Mouse (Mus musculus): ENCODE results near the gene Gpm6a.

Gene Gpm6a

GRCm38 (mm10) chr8:54954741-54955455 lies at the start of gene Gpm6a:
Gene Gpm6a (plus strand): TSS chr8:54954843.
- DNase-seq (ENCODE audit: low spot score): no peak

- DNase-seq (ENCODE audit: low spot score): no peak
These were observed 41.8 kb upstream of the Gpm6a start for GRCm38 (mm10) chr8:54912891-54913290.

- DNase-seq (ENCODE audit: low spot score): no peak
These were observed 36.9 kb upstream of the Gpm6a start for GRCm38 (mm10) chr8:54917710-54918109.

GRCm38 (mm10) chr8:54922160-54922855 lies 32.3 kb upstream of the Gpm6a start:
- no peak for DNase-seq (ENCODE audit: low spot score)

- no peak for DNase-seq (ENCODE audit: low spot score)
These were observed 29.7 kb upstream of the Gpm6a start for GRCm38 (mm10) chr8:54924936-54925335.

GRCm38 (mm10) chr8:54932306-54932705 lies 22.3 kb upstream of the Gpm6a start:
- no peak for DNase-seq (ENCODE audit: low spot score)

GRCm38 (mm10) chr8:54953351-54953750 lies 1.3 kb upstream of the Gpm6a start:
- no peak for DNase-seq (ENCODE audit: low spot score)

- DNase-seq (ENCODE audit: low spot score): no peak
These were observed 613 bp upstream of the Gpm6a start for GRCm38 (mm10) chr8:54954030-54954429.

- no peak for DNase-seq (ENCODE audit: low spot score)
These were observed 785 bp downstream of the Gpm6a start for GRCm38 (mm10) chr8:54955456-54955800.

GRCm38 (mm10) chr8:54955935-54956573 lies 1.4 kb downstream of the Gpm6a start:
- DNase-seq (ENCODE audit: low spot score): no peak

- no peak for DNase-seq (ENCODE audit: low spot score)
These were observed 2.1 kb downstream of the Gpm6a start for GRCm38 (mm10) chr8:54956787-54957186.

GRCm38 (mm10) chr8:54957506-54957905 lies 2.9 kb downstream of the Gpm6a start:
- no peak for DNase-seq (ENCODE audit: low spot score)

GRCm38 (mm10) chr8:54961571-54961970 lies 6.9 kb downstream of the Gpm6a start:
- DNase-seq (ENCODE audit: low spot score): no peak

- no peak for DNase-seq (ENCODE audit: low spot score)
These were observed 20.4 kb downstream of the Gpm6a start for GRCm38 (mm10) chr8:54975020-54975419.

- no peak for DNase-seq (ENCODE audit: low spot score)
These were observed 20.9 kb downstream of the Gpm6a start for GRCm38 (mm10) chr8:54975506-54975905.

GRCm38 (mm10) chr8:54975927-54976326 lies 21.3 kb downstream of the Gpm6a start:
- DNase-seq (ENCODE audit: low spot score): no peak

- no peak for DNase-seq (ENCODE audit: low spot score)
These were observed 22.0 kb downstream of the Gpm6a start for GRCm38 (mm10) chr8:54976663-54977062.

- DNase-seq (ENCODE audit: low spot score): no peak
These were observed 32.1 kb downstream of the Gpm6a start for GRCm38 (mm10) chr8:54986791-54987190.

- DNase-seq (ENCODE audit: low spot score): no peak
These were observed 34.5 kb downstream of the Gpm6a start for GRCm38 (mm10) chr8:54989093-54989492.

- no peak for DNase-seq (ENCODE audit: low spot score)
These were observed 37.4 kb downstream of the Gpm6a start for GRCm38 (mm10) chr8:54991840-54992609.

- no peak for DNase-seq (ENCODE audit: low spot score)
These were observed 41.0 kb downstream of the Gpm6a start for GRCm38 (mm10) chr8:54995662-54996061.

GRCm38 (mm10) chr8:55002398-55002797 lies 47.8 kb downstream of the Gpm6a start:
- no peak for DNase-seq (ENCODE audit: low spot score)
